Mouse (Mus musculus) MEL (cell line): Measurements from ENCODE around the gene Prss12.

Experiments used
- BHLHE40 ChIP-seq: IDR thresholded peaks from 2 replicates; pipeline ENCODE4 v1.6.1; 2012; ENCODE audit warnings: low read depth, mild to moderate bottlenecking, inconsistent platforms, low read length, improper control_type of control experiment, borderline replicate concordance
- CTCF ChIP-seq, 3 experiments: IDR thresholded peaks in 2 of 3; conservative IDR thresholded peaks in 1 of 3; 2 replicates each; pipeline ENCODE4 v1.5.1; 2011 to 2012; ENCODE audit warnings: low read length in 3 of 3, low read depth in 2 of 3, mild to moderate bottlenecking in 2 of 3, improper control_type of control experiment in 1 of 3, inconsistent platforms in 1 of 3, mixed read lengths in 1 of 3, moderate library complexity in 1 of 3; ENCODE audit not compliant: control insufficient read depth in 1 of 3, insufficient read depth in 1 of 3, poor library complexity in 1 of 3, severe bottlenecking in 1 of 3
- EP300 ChIP-seq, 2 experiments: IDR thresholded peaks; 2 replicates each; pipeline ENCODE4 v1.6.1; 2011; ENCODE audit warnings: improper control_type of control experiment in 2 of 2, low read length in 2 of 2, low read depth in 1 of 2, mild to moderate bottlenecking in 1 of 2
- MYC ChIP-seq: IDR thresholded peaks from 2 replicates; pipeline ENCODE4 v1.6.1; 2011; ENCODE audit warnings: low read depth, mild to moderate bottlenecking, low read length, improper control_type of control experiment, moderate library complexity
- POLR2A ChIP-seq, 2 experiments: IDR thresholded peaks; 2 replicates each; pipeline ENCODE4 v1.6.1; 2011 to 2012; ENCODE audit warnings: low read length in 2 of 2, mild to moderate bottlenecking in 2 of 2, control low read depth in 1 of 2, improper control_type of control experiment in 1 of 2, low read depth in 1 of 2, moderate library complexity in 1 of 2; ENCODE audit not compliant: control insufficient read depth in 1 of 2, insufficient read depth in 1 of 2, poor library complexity in 1 of 2
- RCOR1 ChIP-seq: IDR thresholded peaks from 2 replicates; pipeline ENCODE4 v1.6.1; 2012; ENCODE audit warnings: low read depth, mild to moderate bottlenecking, inconsistent platforms, low read length, improper control_type of control experiment
- USF1 ChIP-seq: IDR thresholded peaks from 2 replicates; pipeline ENCODE4 v1.6.1; 2014; ENCODE audit warnings: low read depth, mild to moderate bottlenecking, inconsistent platforms, low read length, improper control_type of control experiment, moderate library complexity
- ZC3H11A ChIP-seq: IDR thresholded peaks from 2 replicates; pipeline ENCODE4 v1.6.1; 2012; ENCODE audit warnings: low read depth, mild to moderate bottlenecking, inconsistent platforms, low read length, improper control_type of control experiment
- ZNF384 ChIP-seq: IDR thresholded peaks from 2 replicates; pipeline ENCODE4 v1.6.1; 2012; ENCODE audit warnings: low read depth, mild to moderate bottlenecking, inconsistent platforms, low read length, improper control_type of control experiment

GRCm38 (mm10) chr3:123413173-123413572 lies 33.5 kb upstream of the Prss12 start:
- TF ChIP-seq POLR2A (IDR thresholded peaks at IDR 0.05; ENCODE audit: control insufficient read depth in 1 of 2, insufficient read depth in 1 of 2, low read depth in 1 of 2, low read length in 2 of 2, poor library complexity in 1 of 2) (no peak), USF1 (no peak), CTCF (IDR thresholded peaks at IDR 0.05 in 2 of 3, conservative IDR thresholded peaks at IDR 0.05 in 1 of 3; ENCODE audit: control insufficient read depth in 1 of 3, insufficient read depth in 1 of 3, low read depth in 2 of 3, low read length in 3 of 3, poor library complexity in 1 of 3, severe bottlenecking in 1 of 3) (no peak), EP300 (IDR thresholded peaks at IDR 0.05; ENCODE audit: low read depth in 1 of 2, low read length in 2 of 2) (no peak), BHLHE40 (no peak), MYC (no peak), ZNF384 (no peak), ZC3H11A (no peak), RCOR1 (no peak)
